Mouse (Mus musculus): Measurements from ENCODE around the gene Pde9a.

- no peak for TF ChIP-seq CTCF (IDR thresholded peaks at IDR 0.05; ENCODE audit: borderline replicate concordance, insufficient read depth, low read length)
- no peak for TF ChIP-seq POLR2A (IDR thresholded peaks at IDR 0.05; ENCODE audit: low read depth, low read length)
Observed at GRCm38 (mm10) chr17:31468496-31468895, 82.5 kb downstream of the Pde9a start.
